Mouse (Mus musculus) adrenal gland, postnatal 4 days (tissue): ENCODE measurements around the gene Itih2. TPM values are rescaled to one million over a fixed set of nuclear protein-coding genes. Genes with fewer than 3 reads are reported as not detected.

Experiments used
- DNase-seq, 2 experiments: peaks; one replicate each; pipeline ENCODE4 v3.0.0; 2021 to 2022; ENCODE audit warnings: low spot score in 2 of 2, mixed read lengths in 2 of 2
- total RNA-seq, 2 experiments: library from RNA; stranded (reverse); gene quantifications; 2 replicates each; pipeline ENCODE4 v1.2.3; 2021

Itih2 gene
- total RNA-seq, 2 experiments from 2014 or later, result 12.4 to 193 TPM

DNA sequence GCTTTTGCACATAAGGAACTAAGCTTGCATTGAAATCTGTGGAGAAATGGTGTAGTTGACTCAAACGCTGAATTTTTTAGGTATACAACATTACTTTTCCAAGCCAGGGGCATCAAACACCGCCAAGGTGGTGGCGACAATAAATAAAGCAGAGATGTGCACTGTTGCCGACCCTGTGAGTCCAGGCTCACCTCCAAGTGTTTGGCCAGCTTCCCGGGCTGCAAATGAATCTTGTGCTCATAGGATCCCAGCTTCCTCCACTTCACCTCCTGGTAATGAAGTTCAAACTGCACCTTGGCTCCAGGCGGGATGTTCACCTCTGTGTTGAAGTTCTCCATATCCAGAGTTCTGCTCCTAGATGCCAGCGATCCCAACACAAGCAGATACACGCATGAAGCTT lies 11.9 kb downstream of the Itih2 start:
- no peak for DNase-seq

DNA sequence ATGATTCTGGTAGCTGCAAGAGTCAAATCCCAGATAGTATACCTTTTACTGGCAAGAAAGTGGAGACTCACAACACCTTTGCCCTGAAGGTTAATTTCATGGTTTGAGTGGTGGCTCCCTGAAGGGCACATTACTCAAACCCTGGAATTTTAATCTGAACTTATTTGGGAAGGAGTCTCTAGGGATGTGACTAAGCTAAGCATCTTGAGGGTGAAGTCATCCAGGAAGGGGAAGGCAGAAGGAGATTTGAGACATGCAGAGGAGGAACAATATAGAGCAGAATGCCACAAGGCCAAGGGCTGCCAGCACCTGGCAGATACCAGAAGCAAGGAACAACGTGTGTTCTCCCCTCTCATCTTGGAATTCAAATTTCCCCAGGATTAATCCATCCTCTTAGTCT lies 12.4 kb downstream of the Itih2 start:
- no peak for DNase-seq

DNA sequence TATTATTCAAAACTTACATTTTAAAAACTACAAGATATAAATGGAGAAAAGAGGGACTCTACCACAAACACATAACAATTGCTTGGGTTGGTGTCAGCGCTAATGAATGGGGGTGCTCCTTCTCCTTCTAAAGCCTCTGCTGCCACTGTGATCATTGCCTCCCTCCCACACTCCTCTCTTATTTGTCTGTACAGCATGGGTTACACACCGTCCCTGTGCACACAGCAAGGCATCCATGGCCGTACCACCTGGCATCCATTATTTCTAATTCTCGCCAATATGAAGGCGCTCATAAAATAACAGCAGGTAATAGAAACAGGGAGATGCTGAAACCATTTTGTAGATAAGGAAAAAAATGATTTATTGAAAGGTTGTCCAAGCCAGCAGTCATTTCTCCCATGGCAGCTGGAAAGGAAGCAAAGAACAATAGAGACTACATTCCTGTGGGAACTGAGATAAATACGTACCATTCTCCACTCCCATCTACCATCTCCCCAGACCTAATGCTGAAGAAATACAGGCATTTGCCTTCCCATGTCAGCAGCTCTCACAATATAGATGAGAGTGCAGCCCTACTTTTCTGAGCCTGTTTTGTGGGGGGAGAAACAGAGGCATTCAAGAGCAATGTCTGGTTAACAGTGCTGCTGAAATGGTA lies 22.5 kb downstream of the Itih2 start:
- no peak for DNase-seq

DNA sequence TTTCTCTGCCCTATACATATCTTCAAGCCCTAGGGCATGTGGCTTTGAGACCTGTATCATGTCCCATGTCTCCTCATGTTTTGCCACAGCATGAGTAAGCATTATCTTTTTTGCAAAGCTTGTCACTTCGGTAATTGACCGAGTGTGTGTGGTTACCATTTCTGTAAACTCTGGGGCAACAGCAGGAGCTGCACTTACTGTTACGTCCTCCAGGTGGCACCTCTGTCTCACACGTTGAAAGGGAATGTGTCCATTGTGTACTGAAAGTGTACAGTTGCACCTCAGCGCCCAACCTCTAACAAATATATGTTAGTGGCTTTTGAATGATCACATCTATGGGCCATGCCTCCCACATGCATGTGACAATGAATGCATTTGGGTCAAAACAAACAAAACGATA lies 30.0 kb downstream of the Itih2 start:
- no peak for DNase-seq

DNA sequence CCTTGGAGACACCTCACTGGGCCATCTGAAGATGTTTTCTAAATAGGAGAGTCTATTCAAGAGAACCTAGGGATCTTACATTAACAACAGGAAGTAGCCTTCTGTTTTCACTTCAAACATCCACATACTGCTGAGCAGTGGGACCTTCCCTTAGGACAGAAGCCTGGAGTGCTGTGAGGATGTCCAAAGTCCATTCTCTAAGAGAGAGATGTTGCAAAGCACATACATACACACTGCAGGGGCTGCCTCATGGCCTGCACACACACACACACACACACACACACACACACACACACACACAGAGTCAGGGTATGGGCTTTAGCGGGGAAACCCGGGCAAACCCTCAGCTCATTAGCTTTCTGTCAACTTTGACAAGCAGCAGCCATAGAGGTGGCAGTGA lies 30.7 kb downstream of the Itih2 start:
- no peak for DNase-seq

DNA sequence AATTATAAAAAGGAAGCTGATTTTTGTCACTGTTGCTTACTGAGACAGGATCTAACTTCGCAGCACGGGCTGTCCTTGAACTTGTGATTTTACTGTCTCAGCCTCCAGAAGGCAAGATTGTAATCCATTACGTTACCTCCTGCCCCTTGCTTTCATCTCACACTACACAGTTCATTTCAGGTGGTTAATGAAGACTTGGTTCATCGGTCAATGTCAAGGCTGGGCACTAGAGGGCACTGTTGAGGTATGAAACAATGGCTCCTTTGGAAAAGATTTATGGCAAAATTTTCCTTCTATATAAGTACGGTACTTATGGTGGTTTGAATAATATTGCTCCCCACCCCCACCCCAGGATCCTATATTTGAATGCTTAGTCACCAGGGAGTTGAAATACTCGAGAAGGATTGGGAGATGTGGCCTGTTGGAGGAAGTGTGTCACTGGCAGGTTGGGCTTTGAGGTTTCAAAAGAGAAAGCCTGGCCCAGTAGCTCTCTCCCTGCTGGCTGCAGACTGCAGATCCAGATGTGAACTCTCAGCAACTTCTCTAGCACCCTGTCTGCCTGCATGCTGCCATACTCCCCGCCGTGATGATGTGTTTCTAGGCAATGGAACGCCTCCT lies 32.5 kb downstream of the Itih2 start:
- DNase-seq, result no peak

DNA sequence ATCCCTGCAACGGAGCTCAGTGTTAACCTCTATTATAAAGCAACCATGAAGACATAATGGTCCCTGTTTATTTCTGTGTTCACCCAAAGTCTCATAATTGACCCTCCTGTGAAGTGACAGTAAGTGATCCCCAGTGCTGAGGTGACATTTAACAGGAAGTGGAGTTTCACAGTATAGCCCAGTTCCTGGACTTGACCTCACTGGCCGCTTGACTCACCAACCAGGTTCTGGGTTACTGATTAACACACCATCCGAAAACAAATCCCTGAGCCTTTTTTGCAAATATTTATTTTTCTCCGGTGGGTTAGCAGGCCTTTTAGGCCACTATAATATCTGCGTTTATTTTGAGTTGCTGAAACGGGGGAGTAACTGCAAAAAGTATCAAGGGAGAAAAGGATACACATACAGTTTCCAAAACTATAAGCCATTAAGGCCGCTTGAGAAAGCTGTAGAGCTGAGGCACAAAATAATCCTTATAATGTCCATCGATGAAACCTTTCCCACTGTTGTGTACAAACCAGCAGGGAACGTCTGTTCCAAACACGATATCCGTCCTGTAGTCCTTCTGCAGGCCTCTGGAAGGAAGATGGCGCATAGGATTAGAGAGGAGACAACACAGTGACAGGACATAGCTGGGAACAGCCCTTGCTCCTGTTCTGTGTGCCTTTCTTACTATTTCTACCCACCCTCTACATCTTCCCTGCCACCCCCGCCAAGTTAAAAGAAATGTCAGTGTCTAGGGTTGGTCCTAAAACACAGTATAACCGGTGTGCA lies 36.7 kb downstream of the Itih2 start:
- no peak for DNase-seq

DNA sequence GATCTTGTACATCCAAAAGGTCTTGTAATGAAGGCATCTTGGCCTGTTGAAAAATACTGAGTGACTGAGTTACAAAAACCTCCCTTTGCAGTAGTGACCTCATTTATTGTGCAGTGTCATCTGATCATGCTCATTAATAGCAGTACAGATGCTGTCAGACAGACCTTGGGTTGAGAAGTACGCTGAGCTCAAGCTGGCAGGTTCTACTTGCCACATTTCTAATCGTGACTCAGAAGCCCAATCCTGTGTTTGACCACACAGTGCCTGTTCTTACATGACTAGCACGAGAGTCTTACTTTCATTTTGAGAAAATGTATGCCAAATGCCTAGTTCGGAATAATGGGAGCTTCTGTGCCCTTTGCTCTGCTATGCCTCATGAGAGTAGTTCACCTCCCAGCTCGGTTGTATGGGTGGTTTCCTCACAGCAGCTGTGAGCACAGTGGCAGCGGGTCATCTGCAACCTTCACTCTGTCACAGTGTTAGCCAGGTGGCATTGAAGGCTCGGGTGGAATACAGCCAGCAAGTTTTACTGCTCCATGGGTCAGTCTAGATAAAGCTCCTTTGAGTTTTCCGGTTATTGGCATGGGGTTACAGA lies 43.8 kb downstream of the Itih2 start:
- no peak for DNase-seq

DNA sequence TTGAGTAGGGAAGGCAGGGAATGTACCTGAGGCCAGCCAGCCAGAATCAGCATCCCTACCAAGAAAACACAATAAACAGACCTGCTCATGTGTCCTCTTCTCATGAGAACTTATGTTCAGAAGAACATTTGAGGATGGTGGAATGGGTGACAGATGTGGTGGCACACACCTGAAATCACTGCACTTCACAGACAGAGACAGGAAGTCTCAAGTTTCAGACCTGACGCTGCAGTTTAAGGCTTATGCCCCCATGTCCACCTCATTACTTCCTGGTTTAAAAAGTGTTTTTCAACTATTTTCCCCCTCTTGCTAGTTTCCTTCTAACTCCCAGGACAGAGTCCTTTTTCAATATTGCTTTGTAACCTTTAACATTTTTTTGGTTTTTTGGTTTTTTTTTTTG lies 48.5 kb downstream of the Itih2 start:
- DNase-seq, result no peak

DNA sequence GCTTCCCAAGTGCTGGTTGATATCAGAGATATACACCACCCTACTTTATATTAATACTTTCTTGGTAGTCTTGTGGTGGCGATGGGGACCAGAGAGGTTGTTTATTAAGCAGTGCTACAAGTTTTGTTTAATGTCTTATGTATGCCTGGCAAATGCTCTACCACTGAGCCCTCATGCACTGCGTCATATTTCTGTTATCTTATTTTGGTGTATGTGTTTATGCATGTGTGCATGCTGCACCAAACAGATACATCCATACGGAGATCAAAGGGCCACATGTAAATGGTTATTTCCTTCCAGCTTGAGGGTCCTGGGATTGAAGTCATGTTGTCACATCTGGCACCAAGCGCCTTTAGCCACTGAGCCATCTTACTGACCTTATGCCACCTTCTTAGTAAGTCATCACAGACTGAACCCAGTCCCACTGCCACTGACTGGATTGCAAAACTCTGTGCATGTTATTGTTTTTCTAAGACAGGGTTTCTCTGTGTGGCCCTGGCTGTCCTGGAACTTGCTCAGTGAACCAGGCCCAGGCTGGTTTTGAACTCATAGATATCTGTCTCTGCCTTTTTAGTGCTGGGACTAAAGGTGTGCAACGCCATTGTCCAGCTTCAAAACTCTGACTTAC lies 49.6 kb downstream of the Itih2 start:
- no peak for DNase-seq

DNA sequence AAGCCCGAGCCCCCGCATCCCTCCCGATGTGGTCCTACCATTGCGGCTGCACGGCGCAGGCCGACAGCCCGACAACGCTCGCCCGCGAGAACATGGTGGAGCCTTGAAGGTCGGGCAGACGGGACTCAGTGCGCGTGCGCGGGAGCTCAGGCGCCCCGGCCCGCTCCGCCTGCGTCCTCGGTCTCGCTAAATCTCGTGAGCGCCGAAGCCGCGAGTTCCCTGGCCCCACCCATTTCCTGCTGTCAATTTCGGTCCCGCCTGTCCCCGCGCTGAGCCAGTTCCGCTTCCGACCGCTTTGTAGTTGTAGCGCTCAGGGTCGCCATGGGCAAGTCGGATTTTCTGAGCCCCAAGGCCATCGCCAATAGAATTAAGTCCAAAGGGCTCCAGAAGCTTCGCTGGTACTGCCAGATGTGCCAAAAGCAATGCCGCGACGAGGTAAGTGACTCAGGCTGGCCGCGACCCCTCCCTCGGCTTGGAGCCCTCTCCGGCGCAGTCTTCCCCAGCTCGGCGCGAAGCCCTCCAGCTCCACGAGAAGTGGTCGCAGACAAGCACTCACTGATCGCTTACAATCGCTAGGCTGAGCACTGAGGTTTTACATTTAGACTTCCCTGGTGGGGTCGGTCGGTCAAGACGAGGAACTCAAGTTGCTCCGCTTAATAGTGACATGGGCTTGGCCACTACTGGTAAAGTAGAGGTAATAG lies 50.7 kb downstream of the Itih2 start, which contains the start of the genes Atp5c1 and Kin:
TSS of gene Atp5c1 (minus strand) at position 201 of the 701 bp plus-strand sequence.
TSS of gene Kin (plus strand) at position 284 of the 701 bp plus-strand sequence.
- DNase-seq, result peak; percentile 91 to 94

DNA sequence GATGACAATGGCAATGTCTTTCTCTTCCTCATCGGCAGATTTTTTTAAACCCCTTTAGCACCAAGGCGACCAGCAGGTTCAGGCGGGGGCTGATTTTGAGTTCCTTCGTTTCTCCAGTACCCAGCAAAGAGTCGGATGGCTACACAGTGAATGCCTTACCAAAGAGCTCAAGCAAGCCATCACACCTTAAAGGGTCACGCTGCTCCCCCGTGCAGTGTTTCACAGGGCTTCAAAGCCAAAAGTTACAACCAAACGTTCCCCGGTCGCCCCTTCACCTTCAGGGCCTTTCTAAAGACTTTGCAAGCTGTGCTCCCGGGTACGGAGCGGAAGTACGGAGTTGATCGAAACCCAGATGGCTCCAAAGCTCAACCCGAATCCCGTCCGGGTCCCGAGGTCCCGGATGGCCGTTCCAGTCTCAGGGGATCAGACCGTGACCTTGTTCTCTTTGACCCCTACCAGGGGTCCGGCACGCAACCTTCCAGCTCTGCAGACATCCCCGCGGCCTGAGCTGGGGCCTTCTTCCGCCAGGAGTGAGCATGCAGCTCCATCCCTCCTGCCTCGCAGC lies 51.4 kb downstream of the Itih2 start:
- DNase-seq, result no peak

DNA sequence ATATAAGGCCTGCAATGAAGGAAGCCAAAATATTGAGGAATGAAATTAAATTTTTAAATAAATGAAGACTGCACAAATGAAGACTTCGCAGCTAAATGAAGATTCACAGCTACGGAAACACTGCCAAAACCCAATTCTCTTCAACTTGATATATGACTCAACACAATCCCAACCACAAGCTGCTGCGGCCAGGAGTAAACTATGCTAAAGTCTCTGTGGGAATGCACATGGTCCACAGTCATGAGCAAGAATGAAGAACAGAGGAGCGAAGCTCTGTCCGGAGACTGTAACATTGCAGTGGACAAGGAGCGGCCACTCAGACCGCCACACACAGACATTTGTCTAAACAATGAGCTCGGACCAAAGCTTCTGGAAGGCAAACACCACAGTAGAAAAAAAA lies 54.5 kb downstream of the Itih2 start:
- DNase-seq, result no peak

DNA sequence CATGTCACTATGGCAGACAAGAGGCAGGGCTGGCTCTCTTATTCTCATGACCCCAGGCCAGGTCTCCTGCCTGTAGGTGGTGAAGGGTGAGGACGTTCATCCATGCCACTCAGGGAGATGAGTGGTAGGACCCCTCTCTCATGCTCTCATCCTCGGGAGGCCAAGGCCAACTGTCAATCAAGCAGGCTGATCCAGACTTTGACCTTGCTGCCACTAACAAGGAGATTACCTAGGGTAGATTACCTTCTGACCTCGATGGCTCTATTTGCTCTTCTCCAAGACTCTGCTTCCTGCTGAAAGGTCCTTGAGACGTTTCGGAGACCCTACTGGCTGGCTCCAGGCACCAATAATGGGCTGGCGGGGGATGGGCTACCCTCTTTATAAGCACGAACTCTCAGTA lies 56.7 kb downstream of the Itih2 start:
- DNase-seq, result no peak

DNA sequence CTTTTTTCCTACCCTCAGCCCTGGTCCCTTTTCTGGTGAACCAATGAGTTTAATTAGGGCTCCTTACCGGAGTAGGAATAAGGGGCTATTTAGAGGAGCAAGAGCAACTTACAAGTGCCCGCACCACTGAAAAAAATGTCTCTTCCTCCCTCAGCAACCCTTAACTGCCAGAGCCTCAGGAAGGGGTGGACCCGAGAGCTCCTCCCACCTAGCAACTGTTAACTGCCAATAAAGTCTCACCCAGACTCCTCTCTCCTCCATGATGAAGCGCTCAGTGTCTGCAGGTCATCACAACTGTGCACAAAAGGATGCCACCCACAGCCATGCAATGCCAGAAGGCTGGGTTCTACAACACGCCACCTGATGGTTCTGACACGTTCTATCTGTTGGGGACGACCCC lies 59.4 kb downstream of the Itih2 start:
- no peak for DNase-seq

DNA sequence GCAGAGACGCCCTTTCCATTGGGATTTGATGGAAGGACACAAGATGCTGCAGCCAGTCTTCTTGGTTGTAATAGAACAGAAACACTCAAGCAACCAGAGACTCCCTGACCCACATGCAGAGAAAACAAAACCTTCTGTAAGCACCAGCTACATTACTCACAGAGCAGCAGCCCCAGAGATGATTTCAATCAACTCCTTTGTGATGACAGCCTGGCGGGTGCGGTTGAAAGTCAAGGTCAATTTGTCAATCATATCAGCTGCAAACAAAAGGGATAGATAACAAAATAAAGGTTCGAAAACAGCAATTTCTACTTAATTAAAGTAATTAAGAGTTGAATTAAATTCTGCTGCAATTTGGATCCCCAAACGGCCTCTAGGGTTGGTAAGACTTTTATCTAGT lies 72.4 kb downstream of the Itih2 start:
- no peak for DNase-seq

DNA sequence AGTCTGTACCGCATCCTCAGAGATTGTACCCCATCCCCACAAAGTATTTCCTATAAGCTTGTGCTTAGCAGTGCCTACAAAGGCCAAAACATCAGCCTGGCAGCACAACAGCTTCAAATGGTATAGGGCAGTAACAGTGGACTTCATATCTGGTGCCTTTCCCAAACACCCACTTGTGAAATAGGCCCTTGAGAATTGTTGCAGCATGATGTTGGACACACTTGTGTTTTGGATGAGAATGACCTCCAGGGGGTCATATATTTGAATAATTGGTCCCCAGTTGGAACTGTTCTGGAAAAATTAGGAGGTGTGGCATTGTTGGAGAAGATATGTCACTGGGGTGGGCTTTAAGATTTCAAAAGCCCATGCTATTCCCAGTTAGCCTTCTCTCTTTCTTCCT lies 79.2 kb downstream of the Itih2 start:
- DNase-seq, result no peak

DNA sequence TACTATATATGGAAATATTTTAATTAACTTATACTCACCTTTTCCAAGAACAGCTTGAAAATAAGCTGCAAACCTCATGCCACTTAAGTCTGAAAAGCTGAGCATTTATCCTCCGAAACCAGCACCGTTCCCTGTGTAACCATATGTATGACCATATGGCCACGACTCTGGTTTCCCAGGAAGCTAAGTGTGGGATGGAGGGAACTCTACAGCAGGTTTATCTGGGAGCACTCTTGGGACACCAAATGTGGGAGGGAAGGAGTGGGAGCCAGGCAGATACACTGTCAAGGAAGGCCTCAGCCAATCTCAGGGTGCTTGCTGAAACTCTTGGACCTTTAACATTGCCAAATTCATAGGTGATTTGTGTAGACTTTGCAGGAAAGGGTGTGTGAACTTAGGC lies 80.3 kb downstream of the Itih2 start:
- DNase-seq, result no peak

DNA sequence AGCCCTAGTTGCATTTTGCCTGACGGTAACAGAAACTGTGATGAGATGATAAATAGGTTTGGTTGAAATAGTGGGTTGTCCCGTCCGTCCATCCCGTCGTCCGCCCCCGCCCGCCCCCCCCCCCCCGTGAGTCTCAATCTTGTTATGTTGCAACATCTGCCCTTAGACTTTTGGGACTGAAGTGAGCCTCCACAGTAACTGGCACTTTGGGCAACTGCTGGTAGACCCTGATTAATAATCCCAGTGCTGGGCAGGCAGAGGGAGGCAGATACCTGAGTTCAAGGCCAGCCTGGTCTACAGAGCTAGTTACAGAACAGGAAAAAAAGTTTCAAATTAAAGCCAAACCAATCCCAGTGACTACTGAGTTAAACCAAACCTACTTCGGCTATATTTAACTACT lies 81.7 kb downstream of the Itih2 start:
- DNase-seq, result no peak

DNA sequence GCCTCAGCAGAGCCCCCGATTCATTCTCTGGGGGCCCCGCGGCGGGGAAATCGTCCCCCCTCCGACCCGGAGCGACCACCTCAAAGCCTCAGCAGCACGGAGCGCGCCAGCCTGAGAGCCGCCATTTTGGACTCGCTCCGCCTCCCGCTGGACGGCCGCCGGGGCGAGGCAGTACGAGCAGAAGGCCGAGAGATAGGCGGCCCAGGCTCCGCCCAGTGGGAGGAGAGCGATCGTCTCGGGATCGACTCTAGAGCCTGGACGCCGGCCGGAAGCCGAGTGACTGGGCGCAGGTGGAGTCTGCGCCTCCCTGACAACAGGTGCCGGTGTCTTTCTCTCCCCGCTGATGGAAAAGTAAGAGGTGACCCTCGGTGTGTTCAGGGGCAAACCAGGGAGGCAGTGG lies 82.7 kb downstream of the Itih2 start, which contains the start of gene Taf3:
TSS of gene Taf3 (minus strand) at position 136 of the 400 bp plus-strand sequence.
- peak; percentile 77 to 80 for DNase-seq
